Mouse (Mus musculus) midbrain, postnatal 0 days (tissue): ENCODE data around the gene Mapkap1. TPM values are rescaled to one million over a fixed set of nuclear protein-coding genes. Genes with fewer than 3 reads are reported as not detected.

Experiments used
- ATAC-seq: fragments of 200-750 bp; cut with Nextera tagmentation; 2 replicates; pipeline ENCODE4 v1.8.0; 2017; ENCODE audit warnings: moderate number of reproducible peaks, mild to moderate bottlenecking, moderate TSS enrichment, moderate library complexity; ENCODE audit not compliant: low FRiP score
- DNase-seq: peaks from one replicate; pipeline ENCODE4 v3.0.0-alpha.2; 2015; ENCODE audit warnings: low spot score
- H3K27ac ChIP-seq: fragments of 300-500 bp; sonication (generic); 2 replicates; pipeline ENCODE4 v1.5.1; 2014; ENCODE audit warnings: low read depth, mild to moderate bottlenecking, low read length, mixed read lengths
- H3K27me3 ChIP-seq: fragments of 300-500 bp; sonication (generic); 2 replicates; pipeline ENCODE4 v1.6.1; 2014; ENCODE audit warnings: low read length, control low read depth, mixed read lengths; ENCODE audit not compliant: insufficient read depth
- H3K36me3 ChIP-seq: fragments of 300-500 bp; sonication (generic); 2 replicates; pipeline ENCODE4 v1.6.1; 2014; ENCODE audit warnings: low read length, control low read depth, mixed read lengths; ENCODE audit not compliant: insufficient read depth
- H3K4me1 ChIP-seq: fragments of 300-500 bp; sonication (generic); 2 replicates; pipeline ENCODE4 v1.6.1; 2014; ENCODE audit warnings: mild to moderate bottlenecking, control low read depth, antibody characterized with exemption, low read length, mixed read lengths; ENCODE audit not compliant: insufficient read depth
- H3K4me2 ChIP-seq: fragments of 300-500 bp; sonication (generic); 2 replicates; pipeline ENCODE4 v1.6.1; 2014; ENCODE audit warnings: low read depth, mild to moderate bottlenecking, low read length, mixed read lengths; ENCODE audit not compliant: poor library complexity, severe bottlenecking
- H3K4me3 ChIP-seq: fragments of 300-500 bp; sonication (generic); 2 replicates; pipeline ENCODE4 v1.5.1; 2014; ENCODE audit warnings: low read depth, mild to moderate bottlenecking, low read length, moderate library complexity
- H3K9ac ChIP-seq: fragments of 300-500 bp; sonication (generic); replicated peaks from 2 replicates; pipeline ENCODE4 v1.6.1; 2014; ENCODE audit warnings: mild to moderate bottlenecking, low read length, moderate library complexity, mixed read lengths; ENCODE audit not compliant: poor library complexity, severe bottlenecking
- H3K9me3 ChIP-seq: fragments of 300-500 bp; sonication (generic); 2 replicates; pipeline ENCODE4 v1.6.1; 2016; ENCODE audit warnings: low read length, control low read depth
- CTCF ChIP-seq: IDR thresholded peaks from 2 replicates; pipeline ENCODE4 v1.5.1; 2016; ENCODE audit warnings: antibody characterized with exemption, mild to moderate bottlenecking
- WGBS: fragments of 180-500 bp; shearing (Covaris S2); extraction: QIAGEN DNeasy Blood & Tissue Kit; methylation state at CpG from one replicate; pipeline ENCODE4 v1.1.7; 2014; 5-methylcytosine and 5-hydroxymethylcytosine counted together
- polyA plus RNA-seq: library from polyadenylated mRNA; unstranded; fragments of >200 nt; fragmentation: Nextera tagmentation; extraction: Ambion mirVana; gene quantifications from 2 replicates; pipeline ENCODE4 v1.2.1, GENCODE M21; 2015
- total RNA-seq: library from RNA; depleted of rRNA; stranded (reverse); fragments of >200 nt; gene quantifications from 2 replicates; pipeline ENCODE4 v1.2.3, GENCODE M21; 2014

The Mapkap1 gene
- total and polyA plus RNA-seq, 2 experiments from 2014 or later = 83.0 to 101 TPM

DNA sequence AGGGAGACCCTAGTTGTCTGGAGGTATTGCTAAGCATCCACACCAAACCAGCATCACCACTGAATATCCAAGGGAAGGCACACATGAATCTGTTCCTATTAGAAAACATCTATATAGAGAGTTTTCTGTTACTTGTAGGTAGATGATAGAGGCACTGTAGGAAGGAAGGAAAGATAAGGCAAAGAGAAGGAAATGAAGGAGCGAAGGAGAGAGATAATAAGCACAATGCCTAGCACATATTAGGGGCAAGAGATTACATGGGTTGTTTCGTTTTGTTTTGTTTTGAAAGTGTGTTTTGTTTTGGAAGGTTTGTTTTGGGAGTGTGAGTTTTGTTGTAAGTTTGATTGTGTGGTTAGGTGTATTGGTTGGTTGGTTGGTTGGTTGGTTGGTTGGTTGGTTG, 27.6 kb upstream of the Mapkap1 start:
- no peak for ATAC-seq
- no peak for DNase-seq
- no peaks in the 10 kb centered on the region for H3K9me3 ChIP-seq
- no peak overlapping the region for H3K9ac ChIP-seq
- no peak for TF ChIP-seq CTCF
- H3K36me3 ChIP-seq = no peaks in the 10 kb centered on the region
- H3K4me2 ChIP-seq = no peak overlapping the region
- WGBS = 89% methylated on average over 2 of the region's 2 CpGs
- H3K27me3 ChIP-seq = no peaks in the 10 kb centered on the region; the same call in 1 of the 2 replicates
- H3K4me3 ChIP-seq = no peak overlapping the region
- H3K4me1 ChIP-seq = no peaks in the 10 kb centered on the region
- no peak overlapping the region for H3K27ac ChIP-seq

DNA sequence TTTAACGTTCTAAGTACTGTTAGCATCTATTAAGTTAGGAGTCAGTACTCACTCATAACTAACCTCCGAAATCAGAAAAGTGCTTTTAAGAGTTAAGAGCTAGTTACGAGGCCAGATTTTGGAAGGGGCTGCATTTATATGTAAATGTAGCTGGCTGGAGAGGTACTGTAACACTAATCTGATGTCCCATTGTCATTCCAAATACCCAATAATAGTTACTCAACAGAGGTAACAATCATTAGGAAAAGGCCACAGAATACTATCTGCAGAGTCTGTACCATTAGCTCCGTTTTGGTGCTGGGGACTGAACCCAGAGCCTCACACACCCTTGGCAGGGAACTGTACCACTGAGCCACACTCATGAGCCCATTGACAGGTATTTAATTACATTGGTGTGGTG, 7.0 kb upstream of the Mapkap1 start:
- WGBS = 50% methylated on average over 4 of the region's 4 CpGs
- Histone ChIP-seq H3K27me3 (no peaks in the 10 kb centered on the region), H3K27ac (no peak overlapping the region), H3K4me3 (no peak overlapping the region), H3K9me3 (no peaks in the 10 kb centered on the region), H3K36me3 (no peaks in the 10 kb centered on the region), H3K4me1 (no peaks in the 10 kb centered on the region), H3K4me2 (no peak overlapping the region), H3K9ac (no peak overlapping the region)
- ATAC-seq = no peak
- no peak for DNase-seq
- no peak for TF ChIP-seq CTCF

DNA sequence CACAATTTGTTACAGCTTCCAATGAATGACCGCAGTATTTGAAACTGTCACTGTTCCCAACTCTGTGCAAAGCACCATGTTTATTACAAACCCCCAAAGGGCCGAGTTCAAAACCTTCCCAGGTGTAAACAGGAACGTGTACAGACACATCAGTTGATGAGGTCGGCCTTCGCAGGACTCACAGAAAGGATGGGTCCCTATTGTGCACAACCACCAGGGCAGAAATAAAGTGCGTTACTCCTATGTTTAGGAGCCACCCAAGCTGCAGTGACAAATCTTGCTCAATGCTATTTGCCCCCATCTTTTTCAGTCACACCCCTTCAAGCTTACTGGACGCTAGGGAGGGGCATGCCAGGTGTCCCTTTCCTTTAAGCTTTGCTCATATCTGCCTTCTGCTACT, 1.0 kb downstream of the Mapkap1 start:
- H3K36me3 ChIP-seq = no peaks in the 10 kb centered on the region
- ATAC-seq = no peak
- H3K9ac ChIP-seq = peak overlapping the region; percentile 84; the same call in 1 of the 2 replicates
- no peak for DNase-seq
- whole genome bisulfite sequencing = 49% methylated on average over 7 of the region's 7 CpGs
- H3K9me3 ChIP-seq = no peaks in the 10 kb centered on the region
- H3K27me3 ChIP-seq = no peaks in the 10 kb centered on the region
- peak overlapping the region; percentile 87 for H3K4me2 ChIP-seq
- peaks cover 10% of the 10 kb centered on the region for H3K4me1 ChIP-seq
- peak overlapping the region; percentile 94 for H3K4me3 ChIP-seq
- H3K27ac ChIP-seq = no peak overlapping the region
- no peak for TF ChIP-seq CTCF

DNA sequence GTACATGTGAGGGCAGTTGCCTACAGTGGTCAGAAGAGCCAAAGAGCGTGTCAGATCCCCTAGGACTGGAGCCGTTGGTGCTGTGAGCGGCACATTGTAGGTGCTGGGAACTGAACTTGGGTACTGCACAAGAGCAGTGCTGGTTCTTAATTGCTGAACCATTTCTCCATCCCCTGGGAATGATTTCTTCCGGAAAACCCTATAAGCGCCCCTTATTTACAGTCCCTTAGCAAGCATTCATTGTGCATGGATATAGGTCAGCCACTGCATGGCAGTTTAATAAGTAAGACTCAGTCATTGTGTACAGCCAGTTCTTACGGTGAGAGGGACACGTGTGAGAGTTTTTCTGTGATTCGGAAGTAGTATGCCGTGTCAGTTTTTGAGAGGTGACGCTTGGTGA, 1.8 kb downstream of the Mapkap1 start:
- DNase-seq = no peak
- no peaks in the 10 kb centered on the region for H3K9me3 ChIP-seq
- no peak overlapping the region for H3K9ac ChIP-seq
- no peak for TF ChIP-seq CTCF
- H3K36me3 ChIP-seq = no peaks in the 10 kb centered on the region
- H3K4me2 ChIP-seq = no peak overlapping the region
- H3K27me3 ChIP-seq = no peaks in the 10 kb centered on the region
- peaks cover 10% of the 10 kb centered on the region for H3K4me1 ChIP-seq
- no peak overlapping the region for H3K27ac ChIP-seq
- no peak for ATAC-seq
- 94% methylated on average over 10 of the region's 10 CpGs for WGBS
- no peak overlapping the region for H3K4me3 ChIP-seq

DNA sequence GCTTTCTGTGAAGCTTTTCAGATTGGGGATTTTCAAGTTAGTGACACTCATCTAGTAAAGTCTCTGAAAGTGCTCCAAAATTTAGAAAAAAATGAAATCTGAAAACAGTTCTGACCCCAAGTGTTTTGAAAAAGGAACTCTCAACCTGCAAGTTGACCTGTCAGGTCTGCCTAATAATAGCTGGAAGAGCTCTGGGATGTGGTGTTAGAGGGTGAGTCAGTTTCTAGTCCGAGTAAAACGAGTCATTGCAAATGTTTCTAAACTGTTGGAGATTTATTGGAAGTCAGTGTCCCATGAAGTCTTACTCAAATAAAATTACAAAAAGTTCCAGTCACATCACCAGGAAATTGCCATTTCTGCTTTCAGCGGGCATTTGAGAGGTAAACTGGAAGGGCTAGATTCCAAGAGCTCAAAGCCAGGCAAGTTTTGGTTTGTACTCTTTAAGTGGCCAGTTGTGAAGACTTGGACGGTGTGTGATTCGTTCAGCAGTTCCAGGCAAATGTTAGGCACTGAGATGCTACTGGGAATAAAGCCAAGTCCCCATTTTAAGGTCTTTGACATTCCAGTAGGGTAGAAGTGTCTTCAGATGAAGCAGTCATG, 3.3 kb downstream of the Mapkap1 start:
- TF ChIP-seq CTCF = no peak

DNA sequence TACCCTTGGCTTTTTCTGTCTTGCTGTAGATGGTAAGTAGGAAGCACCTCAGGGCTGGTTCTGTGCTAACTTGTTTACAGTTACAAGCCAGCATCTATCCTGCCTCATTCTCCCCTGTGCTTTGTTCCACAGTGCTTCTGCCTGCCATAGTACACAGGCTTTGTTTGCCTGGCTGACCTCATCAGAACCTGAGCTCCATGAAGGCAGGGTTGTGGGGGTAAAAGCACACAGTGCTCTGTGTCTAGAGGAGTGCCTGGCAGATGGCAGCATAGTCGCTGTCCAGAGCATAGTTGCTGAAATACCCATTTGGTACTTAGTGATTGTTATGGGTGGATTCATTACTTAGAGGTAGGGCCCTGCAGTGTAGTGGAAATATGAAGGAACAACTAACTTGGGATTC, 13.7 kb downstream of the Mapkap1 start:
- Histone ChIP-seq H3K36me3 (peaks cover 6% of the 10 kb centered on the region; the same call in 1 of the 2 replicates), H3K4me3 (no peak overlapping the region), H3K9ac (no peak overlapping the region), H3K4me1 (no peaks in the 10 kb centered on the region), H3K4me2 (no peak overlapping the region), H3K27ac (no peak overlapping the region), H3K9me3 (no peaks in the 10 kb centered on the region), H3K27me3 (no peaks in the 10 kb centered on the region)
- TF ChIP-seq CTCF = no peak
- WGBS = 70% methylated on average over 1 of the region's 1 CpGs
- DNase-seq (no peak), ATAC-seq (no peak)

More for the DNA sequence above, 3.3 kb downstream of the Mapkap1 start:
- no peak for ATAC-seq
- Histone ChIP-seq H3K9ac (no peak overlapping the region), H3K27me3 (no peaks in the 10 kb centered on the region), H3K9me3 (no peaks in the 10 kb centered on the region), H3K36me3 (no peaks in the 10 kb centered on the region), H3K4me2 (no peak overlapping the region), H3K4me3 (no peak overlapping the region), H3K4me1 (peaks cover 10% of the 10 kb centered on the region), H3K27ac (no peak overlapping the region)
- 78% methylated on average over 5 of the region's 5 CpGs for WGBS
- DNase-seq = peak; percentile 8
